Mouse (Mus musculus): ENCODE measurements around the gene Pspc1.

DNA sequence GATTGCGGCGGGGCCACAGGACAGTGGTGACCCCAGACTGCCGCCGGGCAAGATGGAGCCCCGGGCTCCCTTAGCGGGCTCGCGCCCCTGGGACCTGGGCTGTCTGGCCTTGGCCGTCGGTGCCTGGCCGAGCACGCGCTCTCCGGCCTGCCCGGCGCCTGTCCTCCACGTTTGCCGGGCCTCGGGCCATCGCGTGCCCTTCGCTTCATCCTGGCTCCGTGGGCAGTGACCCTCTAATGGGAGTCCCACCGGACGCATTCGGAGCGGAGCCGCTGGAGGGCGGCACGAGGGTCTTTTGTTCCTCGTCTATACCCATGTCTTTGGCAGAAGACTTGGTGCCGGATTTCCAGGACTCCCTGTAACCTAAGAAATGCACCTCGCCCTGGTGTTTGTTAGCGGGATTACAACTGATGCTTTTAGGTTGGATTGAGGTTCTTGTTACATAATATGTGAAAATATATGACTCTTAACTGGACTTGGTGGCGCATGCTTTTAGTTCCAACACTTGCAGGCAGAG lies 34.5 kb upstream of the Pspc1 start:
- TF ChIP-seq POLR2A (IDR thresholded peaks at IDR 0.05; ENCODE audit: control insufficient read depth, low read depth, low read length) (no peak), CTCF (IDR thresholded peaks at IDR 0.05; ENCODE audit: control insufficient read depth, insufficient read depth, insufficient replicate concordance, low read depth, low read length) (no peak)

Measured in testis, adult 2 months (tissue).